Mouse (Mus musculus) ovary, postnatal 10 days (tissue): ENCODE data around the gene Asic4.

Experiments used
- DNase-seq: peaks from one replicate; pipeline ENCODE4 v3.0.0; 2022; ENCODE audit warnings: low spot score

Asic4 gene

DNA sequence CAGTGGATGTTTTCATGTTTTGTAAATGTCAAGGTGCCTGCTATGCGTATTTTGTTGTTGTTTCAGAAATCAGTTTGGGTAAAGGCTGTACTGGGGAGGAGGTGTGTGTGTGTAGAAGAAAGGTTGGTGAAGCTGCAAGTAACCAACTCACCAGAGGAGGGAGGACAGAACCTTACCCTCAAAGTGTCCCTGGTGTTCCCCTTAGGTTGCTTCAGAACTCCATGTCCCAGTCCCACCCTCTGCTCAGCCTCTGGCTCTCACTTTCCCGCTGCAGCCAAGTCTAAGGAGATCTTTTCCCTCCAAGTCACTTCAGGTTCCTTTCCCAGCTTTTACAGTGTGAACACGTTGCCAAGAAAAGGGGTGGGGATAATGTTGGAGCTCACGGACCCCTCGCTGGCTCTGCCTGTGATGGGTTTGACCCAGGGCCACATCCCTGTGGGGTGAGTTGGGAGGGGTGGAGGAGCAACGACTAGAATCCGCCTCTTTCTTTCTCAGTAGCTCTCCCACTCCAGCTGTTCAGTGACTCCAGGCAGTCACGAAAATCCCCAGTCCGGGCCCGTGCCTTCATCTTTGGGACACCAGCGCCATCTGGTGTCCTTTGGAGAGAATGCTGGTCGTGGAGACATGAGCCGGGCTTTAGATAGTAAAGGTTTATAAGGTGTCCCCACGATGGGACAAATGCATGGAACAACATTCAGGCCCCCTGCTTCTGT, 17.1 kb downstream of the Asic4 start:
- peak; percentile 69 for DNase-seq

DNA sequence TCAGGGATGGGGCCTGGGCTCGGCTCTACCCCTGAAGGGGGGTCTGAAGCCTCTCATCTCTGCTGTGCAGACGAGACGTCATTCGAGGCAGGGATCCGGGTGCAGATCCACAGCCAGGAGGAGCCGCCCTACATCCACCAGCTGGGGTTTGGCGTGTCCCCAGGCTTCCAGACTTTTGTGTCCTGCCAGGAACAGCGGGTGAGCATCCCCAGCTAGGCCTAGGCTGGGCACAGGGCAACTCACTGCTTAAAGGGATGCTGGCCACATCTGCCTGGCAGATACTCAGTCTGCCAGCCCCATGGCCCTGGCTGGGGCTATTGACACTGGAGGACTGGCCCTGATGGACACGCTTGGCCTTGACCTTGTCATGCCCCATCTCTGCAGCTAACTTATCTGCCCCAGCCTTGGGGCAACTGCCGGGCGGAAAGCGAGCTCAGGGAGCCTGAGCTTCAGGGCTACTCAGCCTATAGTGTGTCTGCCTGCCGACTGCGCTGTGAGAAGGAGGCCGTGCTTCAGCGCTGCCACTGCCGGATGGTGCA, 19.1 kb downstream of the Asic4 start:
- DNase-seq: no peak

DNA sequence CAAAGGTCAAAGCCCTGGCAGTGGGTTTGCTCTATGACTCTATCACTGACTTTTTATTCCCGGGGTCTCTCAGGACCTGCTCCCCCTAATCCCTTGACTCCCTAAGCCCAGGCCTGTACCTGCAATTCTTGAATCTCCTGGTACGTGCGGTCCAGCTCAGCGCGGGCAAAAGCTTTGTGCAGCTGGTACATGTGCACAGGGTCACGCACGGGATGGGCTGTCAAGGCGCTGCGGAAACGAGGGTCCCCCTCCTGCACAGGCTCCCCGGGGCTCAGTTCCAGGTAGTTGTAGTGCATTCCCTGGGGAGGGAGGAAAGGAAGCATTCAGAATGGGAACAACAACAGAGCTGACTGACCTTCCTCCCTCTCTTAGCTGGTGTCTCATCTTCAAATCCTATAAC, 26.2 kb downstream of the Asic4 start:
- DNase-seq: no peak

GRCm38 (mm10) chr1:75477264-75477965, 27.2 kb downstream of the Asic4 start:
- peak; percentile 74 for DNase-seq

- no peak for DNase-seq
These were observed 27.7 kb downstream of the Asic4 start for GRCm38 (mm10) chr1:75477966-75478290.

- DNase-seq: no peak
These were observed 28.3 kb downstream of the Asic4 start for GRCm38 (mm10) chr1:75478497-75478896.

DNA sequence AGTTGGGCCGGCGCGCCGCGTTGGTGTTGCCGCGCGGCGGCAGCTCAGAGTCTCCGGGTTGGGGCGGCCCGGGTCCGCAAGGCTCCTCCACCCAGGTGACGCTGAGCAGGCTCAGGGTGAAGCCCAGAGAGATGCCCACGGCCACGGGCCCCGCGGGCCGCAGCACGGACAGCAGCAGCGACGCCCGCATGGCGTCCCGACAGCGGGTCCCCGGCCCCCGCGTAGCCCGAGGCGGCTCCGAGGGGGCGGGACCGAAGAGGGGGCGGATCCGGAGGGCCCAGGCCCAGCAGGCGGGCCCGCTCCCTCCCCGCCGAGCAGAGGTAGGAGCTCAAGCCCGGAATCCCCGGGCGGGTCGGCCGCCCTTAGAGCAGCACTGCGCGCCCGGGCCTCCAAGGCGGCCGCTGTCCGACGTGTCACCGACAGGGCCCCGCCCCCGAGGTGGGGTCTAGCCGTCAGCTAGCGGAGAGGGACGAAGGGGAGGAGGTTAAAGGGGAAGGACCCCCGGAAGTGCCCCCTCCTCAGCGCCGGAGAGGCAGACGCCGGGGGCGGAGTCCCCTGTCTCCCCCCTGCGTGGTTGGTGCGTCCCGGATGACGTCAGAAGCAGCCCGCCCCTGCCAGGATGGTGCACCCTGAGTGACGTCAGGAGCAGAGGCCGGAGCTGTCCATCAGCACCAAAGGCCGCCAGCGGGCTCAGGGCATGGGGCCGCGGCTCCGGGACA, 28.8 kb downstream of the Asic4 start, which contains the start of the genes Chpf and Tmem198:
Gene Chpf, minus strand, starts transcription at position 392 of the 719 bp plus-strand sequence.
Gene Tmem198, plus strand, starts transcription at position 617 of the 719 bp plus-strand sequence.
- peak; percentile 94 for DNase-seq

- no peak for DNase-seq
These were observed 29.4 kb downstream of the Asic4 start for GRCm38 (mm10) chr1:75479635-75479989.

DNA sequence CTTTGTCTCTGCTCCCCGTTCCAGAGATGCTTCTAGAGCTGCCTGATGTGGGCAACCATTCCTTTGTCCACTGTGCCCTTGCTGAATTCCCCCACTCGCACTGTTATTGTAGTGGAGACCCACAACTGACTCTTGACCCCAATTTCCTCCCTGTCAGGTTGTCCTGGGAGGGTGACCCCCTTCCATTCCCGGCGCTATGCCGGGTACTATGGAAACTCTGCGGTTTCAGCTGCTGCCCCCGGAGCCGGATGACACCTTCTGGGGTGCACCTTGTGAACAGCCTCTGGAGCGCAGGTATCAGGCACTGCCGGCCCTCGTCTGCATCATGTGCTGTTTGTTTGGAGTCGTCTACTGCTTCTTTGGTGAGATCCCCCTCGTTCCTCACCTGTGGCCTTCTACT, 29.8 kb downstream of the Asic4 start:
- DNase-seq: no peak

DNA sequence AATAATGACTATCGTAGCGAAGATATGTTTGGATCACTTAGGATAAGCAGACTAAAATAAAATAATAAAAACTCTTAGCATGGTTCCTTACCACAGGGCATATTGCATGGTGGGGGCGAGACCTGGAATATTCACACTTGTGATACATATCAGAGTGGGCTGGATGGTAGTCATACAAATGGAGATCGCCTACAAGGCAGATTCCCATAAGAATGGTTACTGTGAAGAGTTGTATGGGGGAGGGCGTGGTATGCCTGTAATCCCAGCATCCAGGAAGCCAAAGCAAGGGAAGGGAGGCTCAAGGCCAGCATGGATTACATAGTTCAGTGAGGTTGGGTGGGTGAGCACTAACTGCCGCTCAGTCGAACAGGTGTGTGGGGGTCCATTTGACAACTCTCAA, 30.5 kb downstream of the Asic4 start:
- DNase-seq: no peak

DNA sequence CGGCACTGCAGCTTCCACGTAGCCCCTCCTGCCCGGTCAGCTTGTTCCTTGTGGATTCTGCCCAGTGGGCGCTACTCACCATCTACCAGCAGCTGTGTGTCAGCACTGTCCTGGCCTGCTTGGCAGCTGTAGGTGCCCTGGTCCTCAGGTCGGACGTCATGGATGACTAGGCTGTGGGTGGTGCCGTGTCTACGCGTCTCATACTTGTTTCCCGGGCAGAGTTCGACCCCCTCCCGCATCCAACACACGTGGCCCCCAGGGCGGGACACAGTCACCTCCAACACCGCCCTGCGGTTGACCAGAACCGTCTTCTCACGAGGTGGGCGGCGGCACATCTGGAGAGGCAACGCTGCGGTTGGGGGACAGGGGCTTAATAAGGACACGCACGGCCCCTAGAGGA, 36.3 kb downstream of the Asic4 start:
- no peak for DNase-seq

GRCm38 (mm10) chr1:75487040-75487404, 36.8 kb downstream of the Asic4 start:
- DNase-seq: no peak

DNA sequence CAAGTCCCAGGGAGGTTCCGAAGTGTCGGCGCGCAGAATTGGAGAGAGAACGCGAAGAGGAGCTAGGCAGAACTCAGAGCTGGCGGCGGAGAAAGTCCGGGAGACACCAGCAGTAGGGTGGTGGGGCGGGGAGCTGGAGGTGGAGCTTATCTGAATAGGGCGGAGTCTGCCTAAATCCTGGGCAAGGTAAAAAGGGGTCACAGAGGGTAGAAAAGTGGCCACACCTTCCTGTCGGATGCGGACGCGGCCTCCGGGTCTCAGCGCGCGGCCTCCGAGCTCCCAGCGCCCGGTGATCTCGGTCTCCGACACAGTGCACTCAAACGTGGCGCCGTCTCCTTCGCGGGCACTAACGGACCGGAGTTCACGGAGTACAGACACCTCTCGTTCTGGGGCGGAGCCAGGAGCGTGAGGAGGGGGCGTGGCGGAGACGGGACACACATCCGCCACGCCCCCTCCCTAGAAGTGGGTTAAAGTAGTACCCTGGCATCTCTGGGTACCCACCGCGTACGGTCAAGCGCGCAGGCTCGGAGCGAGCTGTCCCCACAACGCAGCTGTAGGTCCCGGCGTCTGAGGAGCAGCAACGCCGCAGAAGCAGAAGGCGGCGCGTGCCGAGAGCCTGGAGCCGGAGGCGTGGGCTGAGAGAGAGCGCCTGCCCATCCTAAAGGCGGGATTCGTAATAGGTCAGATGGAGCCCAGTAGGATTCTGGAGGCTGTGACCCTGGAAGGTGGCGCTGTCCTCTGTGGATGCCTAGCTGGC, 37.3 kb downstream of the Asic4 start:
- DNase-seq: no peak

DNA sequence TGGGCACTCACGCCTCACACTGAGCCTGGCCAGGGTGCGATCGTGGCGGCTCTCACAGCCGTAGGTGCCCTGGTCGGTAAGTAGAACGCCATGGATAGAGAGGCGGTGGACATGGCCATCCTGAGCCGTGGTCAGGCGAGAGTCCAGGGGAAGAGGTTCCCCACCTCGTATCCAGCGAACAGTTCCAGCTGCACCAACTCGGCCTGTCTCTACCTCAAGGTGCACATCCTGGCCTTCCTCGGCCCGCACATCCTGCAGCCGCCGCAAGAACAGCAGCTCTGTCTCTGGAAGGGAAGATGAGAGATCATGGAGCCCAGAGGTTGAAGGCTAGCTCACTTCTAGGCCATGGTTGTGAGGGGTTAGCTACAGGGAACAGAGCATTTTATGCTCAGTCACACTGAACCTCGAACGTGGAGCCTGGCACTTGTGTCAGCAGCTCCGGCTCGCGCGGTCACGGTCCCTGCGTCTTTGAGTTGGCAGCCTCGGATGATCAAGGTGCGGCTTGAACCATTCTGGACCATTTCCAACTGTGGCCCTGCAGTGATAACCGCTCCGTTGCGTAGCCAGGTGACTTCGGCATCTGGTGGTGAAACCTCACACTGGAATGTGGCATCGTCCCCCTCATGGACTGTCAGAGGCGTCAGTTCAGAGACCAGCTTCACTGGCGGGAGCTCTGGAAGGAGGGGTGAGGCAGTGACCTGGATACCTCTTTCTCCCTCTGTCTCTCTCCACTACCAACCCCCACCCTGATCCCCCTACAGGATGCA, 40.7 kb downstream of the Asic4 start:
- no peak for DNase-seq

- DNase-seq: no peak
These were observed 42.4 kb downstream of the Asic4 start for GRCm38 (mm10) chr1:75492579-75493170.

DNA sequence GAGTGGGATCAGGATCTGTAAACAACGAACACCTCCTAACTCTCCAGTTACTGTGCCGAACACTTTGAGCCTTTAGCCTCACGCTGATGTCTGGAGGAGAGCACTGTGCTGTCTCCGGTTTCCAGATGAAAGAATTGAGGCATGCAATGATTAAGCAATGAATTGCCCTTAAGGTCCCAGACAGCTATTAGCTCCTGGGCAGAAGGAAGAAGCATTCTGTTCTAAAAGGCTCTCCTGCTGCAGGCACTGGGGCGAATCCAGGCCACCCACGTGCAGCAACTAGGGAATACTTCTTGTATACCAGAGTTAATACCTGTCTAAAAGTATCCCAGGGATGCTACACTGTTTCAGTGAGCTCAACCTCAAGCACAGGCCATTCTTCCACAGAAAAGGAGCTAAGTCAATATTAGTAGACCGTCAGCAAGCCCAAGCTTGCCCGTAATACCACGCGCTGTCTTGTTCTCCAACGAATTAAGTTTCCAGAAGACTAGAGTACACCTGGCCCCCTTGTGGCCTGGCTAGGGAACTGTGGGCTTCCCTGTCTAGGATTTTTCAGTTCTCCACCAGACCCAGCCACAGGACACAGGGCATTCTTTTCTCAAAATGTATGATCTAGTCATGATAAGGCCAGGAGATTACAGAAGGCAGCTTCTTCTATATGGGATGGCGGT, 44.8 kb downstream of the Asic4 start:
- DNase-seq: no peak

GRCm38 (mm10) chr1:75498897-75499296, 48.7 kb downstream of the Asic4 start:
- no peak for DNase-seq

DNA sequence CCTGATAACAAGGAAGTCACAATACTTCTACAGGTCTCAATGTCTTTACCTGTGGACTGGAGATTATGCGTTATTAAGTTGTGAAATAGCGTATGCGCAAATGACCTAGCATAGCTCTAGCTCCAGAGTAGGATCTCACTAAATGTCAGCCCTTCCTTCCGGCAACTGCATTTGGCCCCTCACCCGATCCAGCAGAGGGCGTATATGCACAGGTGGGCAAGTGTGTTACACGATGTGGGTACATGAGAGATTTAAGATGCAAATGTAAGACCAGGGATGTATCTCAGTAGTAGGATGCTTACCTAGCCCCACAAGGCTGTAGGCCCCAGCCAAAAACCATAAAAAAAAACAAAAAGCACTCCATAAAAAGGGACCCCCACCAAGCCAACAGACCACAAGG, 49.2 kb downstream of the Asic4 start:
- DNase-seq: no peak

- no peak for DNase-seq
These were observed 51.7 kb downstream of the Asic4 start for GRCm38 (mm10) chr1:75501905-75502304.

GRCm38 (mm10) chr1:75502945-75503650, 52.9 kb downstream of the Asic4 start:
- no peak for DNase-seq
